Mouse (Mus musculus) hindbrain, postnatal 0 days (tissue): ENCODE measurements at regions not wholly inside any gene's neighbourhood (a gene's known extent, or its start where the extent isn't known, plus 50 kb on each side); places are given as distances from the start of the nearest gene placed in this dataset.
"Not testable (repeated sequence)": the region's sequence is repeated elsewhere in the genome, so short reads cannot be mapped to it uniquely, and the experiment has no call there.

ENCODE experiments used
- ATAC-seq: fragments of 200-750 bp; cut with Nextera tagmentation; 2 replicates; pipeline ENCODE4 v1.8.0; 2017; ENCODE audit warnings: mild to moderate bottlenecking, moderate TSS enrichment, moderate library complexity
- DNase-seq: peaks from one replicate; pipeline ENCODE4 v3.0.0-alpha.2; 2015; ENCODE audit warnings: low spot score
- H3K27ac ChIP-seq: fragments of 300-500 bp; sonication (generic); 2 replicates; pipeline ENCODE4 v1.5.1; 2014; ENCODE audit warnings: mild to moderate bottlenecking
- H3K27me3 ChIP-seq: fragments of 300-500 bp; sonication (generic); 2 replicates; pipeline ENCODE4 v1.6.1; 2014; ENCODE audit warnings: low read length, mixed read lengths; ENCODE audit not compliant: insufficient read depth
- H3K36me3 ChIP-seq: fragments of 300-500 bp; sonication (generic); 2 replicates; pipeline ENCODE4 v1.6.1; 2014; ENCODE audit warnings: low read length, mixed read lengths; ENCODE audit not compliant: insufficient read depth
- H3K4me1 ChIP-seq: fragments of 300-500 bp; sonication (generic); 2 replicates; pipeline ENCODE4 v1.6.1; 2014; ENCODE audit warnings: antibody characterized with exemption, low read length, mixed read lengths; ENCODE audit not compliant: insufficient read depth
- H3K4me2 ChIP-seq: fragments of 300-500 bp; sonication (generic); 2 replicates; pipeline ENCODE4 v1.6.1; 2014; ENCODE audit warnings: low read depth, mild to moderate bottlenecking, low read length, moderate library complexity, mixed read lengths
- H3K4me3 ChIP-seq: fragments of 300-500 bp; sonication (generic); 2 replicates; pipeline ENCODE4 v1.5.1; 2014; ENCODE audit warnings: low read length
- H3K9ac ChIP-seq: fragments of 300-500 bp; sonication (generic); replicated peaks from 2 replicates; pipeline ENCODE4 v1.6.1; 2014; ENCODE audit warnings: mild to moderate bottlenecking, low read length, moderate library complexity, mixed read lengths
- H3K9me3 ChIP-seq: fragments of 300-500 bp; sonication (generic); 2 replicates; pipeline ENCODE4 v1.6.1; 2016; ENCODE audit warnings: low read length, mixed read lengths
- CTCF ChIP-seq: IDR thresholded peaks from 2 replicates; pipeline ENCODE4 v1.5.1; 2016; ENCODE audit warnings: antibody characterized with exemption, control low read depth, low read depth
- WGBS: fragments of 180-500 bp; shearing (Covaris S2); extraction: QIAGEN DNeasy Blood & Tissue Kit; methylation state at CpG from one replicate; pipeline ENCODE4 v1.1.7; 2014; 5-methylcytosine and 5-hydroxymethylcytosine counted together

DNA sequence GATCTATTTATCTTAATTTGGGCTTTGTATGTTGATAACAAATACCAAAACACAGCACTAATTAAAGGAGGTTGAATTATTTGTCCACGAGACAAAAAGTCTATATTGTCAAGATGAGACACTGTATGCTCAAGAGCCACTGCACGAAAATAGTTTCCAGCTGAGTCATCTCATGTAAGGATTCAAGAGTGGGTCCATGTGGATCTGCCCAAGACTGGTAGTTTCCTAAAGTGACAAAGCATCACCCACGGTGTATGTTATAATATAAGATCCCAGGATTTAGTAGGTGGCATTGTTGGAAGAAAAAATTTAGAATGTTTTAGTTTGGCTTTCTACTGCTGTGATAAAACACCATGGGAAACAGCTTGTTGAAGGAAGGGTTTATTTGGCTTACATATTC lies 428.2 kb downstream of the Arl6ip6 start:
- no peak overlapping the region for H3K4me2 ChIP-seq
- H3K36me3 ChIP-seq: no peaks in the 10 kb centered on the region
- H3K9ac ChIP-seq: no peak overlapping the region
- no peaks in the 10 kb centered on the region for H3K4me1 ChIP-seq
- H3K27ac ChIP-seq: no peak overlapping the region
- TF ChIP-seq CTCF: no peak
- DNase-seq (no peak), ATAC-seq (no peak)
- no peak overlapping the region for H3K4me3 ChIP-seq
- no peaks in the 10 kb centered on the region for H3K27me3 ChIP-seq
- WGBS: 82% methylated on average over 3 of the region's 3 CpGs
- no peaks in the 10 kb centered on the region for H3K9me3 ChIP-seq

DNA sequence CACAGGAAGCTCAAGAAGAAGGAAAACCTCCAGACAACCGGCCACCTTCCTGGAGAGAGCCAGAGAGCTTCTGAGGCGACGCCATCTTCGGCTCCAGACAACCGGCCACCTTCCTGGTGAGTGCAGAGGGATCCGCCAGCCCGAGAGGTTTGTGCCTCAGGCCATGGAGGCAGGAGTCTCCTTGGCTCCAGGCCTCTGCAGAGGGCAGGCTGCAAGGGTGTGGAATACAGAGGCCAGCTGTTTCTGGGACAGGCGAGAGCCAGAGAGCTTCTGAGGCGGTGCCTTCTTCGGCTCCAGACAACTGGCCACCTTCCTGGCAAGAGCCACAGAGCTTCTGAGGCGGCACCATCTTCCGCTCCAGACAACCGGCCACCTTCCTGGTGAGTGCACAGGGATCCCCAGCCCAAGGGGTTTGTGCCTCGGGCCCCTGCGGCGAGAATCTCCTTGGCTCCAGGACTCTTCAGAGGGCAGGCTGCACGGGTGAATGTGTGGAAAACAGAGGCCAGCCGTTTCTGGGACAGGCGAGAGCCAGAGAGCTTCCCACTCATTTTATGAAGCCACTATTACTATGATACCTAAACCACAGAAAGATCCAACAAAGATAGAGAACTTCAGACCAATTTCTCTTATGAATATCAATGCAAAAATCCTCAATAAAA lies 441.4 kb downstream of the Arl6ip6 start:
- not testable (repeated sequence) for H3K36me3 ChIP-seq, DNase-seq, ATAC-seq, H3K4me2 ChIP-seq, H3K9me3 ChIP-seq, H3K27me3 ChIP-seq, H3K9ac ChIP-seq, H3K4me3 ChIP-seq, H3K4me1 ChIP-seq, H3K27ac ChIP-seq
- 78% methylated on average over 19 of the region's 19 CpGs for WGBS

DNA sequence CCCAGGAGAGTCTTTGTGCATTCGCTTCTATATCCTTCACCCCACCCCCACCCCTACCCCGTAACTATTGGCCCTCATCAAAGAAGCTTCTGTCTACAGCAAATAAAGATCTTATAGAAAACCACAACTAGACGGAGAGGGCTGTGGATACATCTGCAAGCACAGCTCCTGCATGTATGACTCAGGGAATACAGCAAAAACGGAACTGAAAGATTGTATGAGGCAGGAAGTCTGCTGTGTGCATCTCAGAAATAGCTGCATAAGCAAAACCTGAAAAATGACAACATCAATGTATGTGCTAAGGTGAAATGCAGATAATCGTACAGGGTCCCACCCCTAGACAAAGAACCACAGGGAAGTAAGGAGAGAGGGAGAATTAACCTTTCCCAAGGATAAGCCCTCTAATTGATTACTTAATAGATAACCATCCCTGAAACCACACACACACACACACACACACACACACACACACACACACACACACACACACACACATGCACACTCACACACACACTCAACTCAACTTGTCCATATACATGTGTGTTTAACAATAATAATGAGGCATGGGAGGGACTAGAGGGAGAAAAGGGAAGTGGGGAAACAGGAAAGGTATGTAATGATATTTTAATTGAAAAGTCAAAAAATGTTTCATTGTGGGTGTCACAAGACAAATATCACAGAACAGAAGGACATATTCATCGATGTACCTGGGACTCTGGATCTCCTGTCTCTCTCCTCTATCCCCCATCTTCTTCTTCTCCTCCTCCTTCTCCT lies 416.6 kb downstream of the Rprm start:
- Histone ChIP-seq H3K9me3 (no peaks in the 10 kb centered on the region), H3K4me2 (no peak overlapping the region), H3K9ac (no peak overlapping the region), H3K27ac (no peak overlapping the region), H3K27me3 (no peaks in the 10 kb centered on the region), H3K4me1 (no peaks in the 10 kb centered on the region), H3K36me3 (no peaks in the 10 kb centered on the region), H3K4me3 (no peak overlapping the region)
- ATAC-seq (no peak), DNase-seq (no peak)
- TF ChIP-seq CTCF: no peak
- WGBS: 76% methylated on average over 6 of the region's 6 CpGs

DNA sequence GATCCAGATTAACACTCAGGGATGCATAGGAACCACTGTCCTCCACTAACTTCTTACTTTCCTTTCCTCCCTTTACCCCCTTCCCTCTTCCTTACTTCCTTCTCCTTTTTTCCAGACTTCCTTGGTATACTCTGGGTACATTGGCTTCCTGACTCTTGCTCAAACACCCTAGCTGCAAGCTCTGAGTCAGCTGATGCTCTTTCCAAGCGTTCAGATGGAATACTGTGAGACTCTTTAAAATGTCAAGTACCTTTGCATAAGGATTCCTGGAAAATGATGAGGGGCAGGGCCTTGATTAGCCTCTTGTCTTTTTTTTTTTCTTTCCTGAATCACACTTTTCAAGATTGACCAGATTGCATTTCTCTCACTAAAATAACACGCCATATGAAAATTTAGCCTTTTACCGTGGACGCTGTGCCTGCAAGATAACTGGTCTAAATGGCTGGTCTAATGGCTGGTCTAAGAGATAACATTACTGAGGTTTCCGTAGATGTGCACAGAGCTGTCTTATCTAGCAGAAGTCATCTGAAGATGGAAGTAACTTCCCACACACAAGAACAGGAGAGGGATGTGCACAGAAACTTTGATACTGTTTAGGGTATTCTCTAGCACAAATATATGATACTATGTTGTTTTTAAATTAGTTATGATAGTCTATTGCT lies 404.9 kb downstream of the Rprm start:
- H3K4me2 ChIP-seq: no peak overlapping the region
- H3K4me3 ChIP-seq: no peak overlapping the region
- no peak for TF ChIP-seq CTCF
- H3K9me3 ChIP-seq: no peaks in the 10 kb centered on the region
- WGBS: 91% methylated on average over 5 of the region's 5 CpGs
- H3K27ac ChIP-seq: no peak overlapping the region
- no peak for ATAC-seq
- no peak overlapping the region for H3K9ac ChIP-seq
- DNase-seq: no peak
- H3K27me3 ChIP-seq: no peaks in the 10 kb centered on the region
- no peaks in the 10 kb centered on the region for H3K36me3 ChIP-seq
- H3K4me1 ChIP-seq: no peaks in the 10 kb centered on the region

DNA sequence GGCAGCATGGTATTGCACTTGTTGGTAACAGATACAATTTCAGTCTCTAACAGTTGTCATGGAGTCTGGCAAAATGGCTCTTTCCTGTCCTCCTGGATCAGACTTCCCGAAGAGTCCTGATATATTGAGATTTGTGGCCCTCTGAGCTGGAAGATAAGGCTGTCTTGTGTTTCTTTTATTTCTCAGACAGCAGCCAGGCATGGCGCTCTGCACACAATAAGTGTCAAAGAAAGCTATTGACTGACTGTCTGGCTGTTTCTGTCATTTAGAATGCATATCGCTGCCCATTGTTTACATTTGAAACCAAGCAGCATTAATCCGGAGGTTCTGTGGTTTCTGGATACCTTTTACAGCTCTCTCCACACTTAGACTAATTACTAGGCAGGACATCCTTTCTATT lies 402.8 kb downstream of the Rprm start:
- H3K27ac ChIP-seq: no peak overlapping the region
- ATAC-seq (no peak), DNase-seq (no peak)
- H3K36me3 ChIP-seq: no peaks in the 10 kb centered on the region
- no peak overlapping the region for H3K9ac ChIP-seq
- H3K4me1 ChIP-seq: no peaks in the 10 kb centered on the region
- WGBS: 15% methylated on average over 4 of the region's 4 CpGs
- H3K4me2 ChIP-seq: no peak overlapping the region
- no peaks in the 10 kb centered on the region for H3K27me3 ChIP-seq
- no peak for TF ChIP-seq CTCF
- H3K4me3 ChIP-seq: no peak overlapping the region
- no peaks in the 10 kb centered on the region for H3K9me3 ChIP-seq

DNA sequence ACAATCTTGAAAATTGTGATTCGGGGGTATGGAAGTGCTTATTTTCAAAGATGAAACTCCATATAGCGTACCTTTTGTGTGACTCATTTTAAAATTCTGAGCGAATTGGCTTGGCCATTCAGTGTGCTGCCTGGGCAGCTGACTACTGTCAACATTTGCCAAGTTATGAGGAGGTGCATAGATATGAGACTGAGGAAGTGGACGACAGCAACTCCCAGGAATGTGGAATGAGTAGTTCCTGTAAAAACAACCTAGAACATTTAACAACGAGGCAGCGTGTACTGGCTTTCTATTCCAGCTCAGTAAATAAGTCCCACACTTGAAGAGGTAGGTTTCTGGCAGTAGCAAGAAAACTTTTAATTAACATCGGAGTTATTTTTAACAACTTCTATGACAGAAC lies 398.1 kb downstream of the Rprm start:
- TF ChIP-seq CTCF: no peak
- no peak overlapping the region for H3K27ac ChIP-seq
- 87% methylated on average over 7 of the region's 7 CpGs for WGBS
- no peak for DNase-seq
- no peak overlapping the region for H3K4me2 ChIP-seq
- no peaks in the 10 kb centered on the region for H3K9me3 ChIP-seq
- H3K27me3 ChIP-seq: no peaks in the 10 kb centered on the region
- H3K4me3 ChIP-seq: no peak overlapping the region
- H3K36me3 ChIP-seq: no peaks in the 10 kb centered on the region
- no peak overlapping the region for H3K9ac ChIP-seq
- H3K4me1 ChIP-seq: no peaks in the 10 kb centered on the region
- ATAC-seq: no peak
